Mouse (Mus musculus) ES-E14 (cell line): Measurements from ENCODE around the gene Paqr7. TPM values are rescaled to one million over a fixed set of nuclear protein-coding genes. Genes with fewer than 3 reads are reported as not detected.
A peak's percentile ranks its signal among the peaks of the same experiment; 100 is the strongest.

ENCODE experiments used
- DNase-seq: peaks from one replicate; pipeline ENCODE4 v3.0.0-alpha.2; 2013; ENCODE audit warnings: low read depth, low spot score
- H3K27ac ChIP-seq: 2 replicates; pipeline ENCODE4 v1.5.1; 2012; ENCODE audit warnings: low read depth, mild to moderate bottlenecking, low read length, moderate library complexity, mixed read lengths; ENCODE audit not compliant: poor library complexity, insufficient read depth, severe bottlenecking
- H3K36me3 ChIP-seq: 2 replicates; pipeline ENCODE4 v1.6.1; 2012; ENCODE audit warnings: mild to moderate bottlenecking, low read length, moderate library complexity, mixed read lengths; ENCODE audit not compliant: control insufficient read depth, poor library complexity, insufficient read depth, severe bottlenecking
- H3K4me1 ChIP-seq, 2 experiments: fragments of 150-350 bp in 1 of 2; sonication (generic) in 1 of 2; 2 replicates each; pipeline ENCODE4 v1.6.1; 2012; ENCODE audit warnings: low read length in 2 of 2, mild to moderate bottlenecking in 1 of 2, mixed read lengths in 1 of 2; ENCODE audit not compliant: control insufficient read depth in 2 of 2, insufficient read depth in 2 of 2, poor library complexity in 1 of 2
- H3K4me3 ChIP-seq, 2 experiments: fragments of 150-350 bp in 1 of 2; sonication (generic) in 1 of 2; 2 replicates each; pipeline ENCODE4 v1.5.1; 2012; ENCODE audit warnings: low read length in 2 of 2, low read depth in 1 of 2, mild to moderate bottlenecking in 1 of 2, mixed read lengths in 1 of 2; ENCODE audit not compliant: insufficient read depth in 1 of 2, poor library complexity in 1 of 2, severe bottlenecking in 1 of 2
- H3K9ac ChIP-seq: 2 replicates; pipeline ENCODE4 v1.6.1; 2012; ENCODE audit warnings: low read depth, mild to moderate bottlenecking, low read length, mixed read lengths; ENCODE audit not compliant: poor library complexity, insufficient read depth, severe bottlenecking
- H3K9me3 ChIP-seq: fragments of 150-350 bp; sonication (generic); 2 replicates; pipeline ENCODE4 v1.6.1; 2012; ENCODE audit warnings: low read depth, mild to moderate bottlenecking, low read length; ENCODE audit not compliant: control insufficient read depth, insufficient read depth
- CHD2 ChIP-seq: IDR thresholded peaks from 2 replicates; pipeline ENCODE4 v1.6.1; 2014; ENCODE audit warnings: mild to moderate bottlenecking, low read depth, low read length, inconsistent platforms
- HCFC1 ChIP-seq: IDR thresholded peaks from 2 replicates; pipeline ENCODE4 v1.6.1; 2012; ENCODE audit warnings: low read length, inconsistent platforms, borderline replicate concordance; ENCODE audit not compliant: insufficient read depth
- MAFK ChIP-seq: IDR thresholded peaks from 2 replicates; pipeline ENCODE4 v1.6.1; 2014; ENCODE audit warnings: mild to moderate bottlenecking, low read depth, low read length, inconsistent platforms; ENCODE audit not compliant: insufficient read depth
- ZC3H11A ChIP-seq: IDR thresholded peaks from 2 replicates; pipeline ENCODE4 v1.6.1; 2012; ENCODE audit warnings: low read depth, mild to moderate bottlenecking, inconsistent platforms, low read length, borderline replicate concordance
- ZNF384 ChIP-seq: IDR thresholded peaks from 2 replicates; pipeline ENCODE4 v1.6.1; 2012; ENCODE audit warnings: low read depth, low read length, inconsistent platforms
- in situ Hi-C, 2 experiments: fragments of 600-800 bp; cut with MboI; formaldehyde crosslinking; loops; one replicate each; pipeline ENCODE4 v1.15.1; 2025; ENCODE audit warnings: low sequenced_read_pairs in 2 of 2, inconsistent platforms in 1 of 2; ENCODE audit not compliant: unreplicated experiment in 2 of 2
- total RNA-seq: library from RNA; depleted of rRNA; stranded (reverse); fragments of 300-350 nt; gene quantifications from 2 replicates; pipeline ENCODE4 v1.2.3, GENCODE M21; 2012

Gene Paqr7
- total RNA-seq, 1 experiment = 4.8 TPM

- Histone ChIP-seq H3K9ac (no peak overlapping the region), H3K9me3 (no peaks in the 10 kb centered on the region), H3K36me3 (no peaks in the 10 kb centered on the region), H3K27ac (no peak overlapping the region), H3K4me1 (peaks cover 0 to 2% of the 10 kb centered on the region in 2 experiments; a peak in 1 of 4 replicates), H3K4me3 (no peak overlapping the region)
- in situ Hi-C loops = loop anchor here in 1 of 2 experiments (10.0 kb wide), 1 partner anchor 252 kb away; no protein-coding TSS in a partner anchor
- TF ChIP-seq CHD2 = no peak
- peak; percentile 84 for TF ChIP-seq ZC3H11A
- peak; percentile 80 for DNase-seq
Measured at GRCm38 (mm10) chr4:134543261-134543660, 46.8 kb downstream of the Paqr7 start.

- Histone ChIP-seq H3K4me3 (no peak overlapping the region), H3K4me1 (peaks cover 0 to 2% of the 10 kb centered on the region in 2 experiments; a peak in 1 of 4 replicates), H3K27ac (no peak overlapping the region), H3K9me3 (no peaks in the 10 kb centered on the region), H3K36me3 (no peaks in the 10 kb centered on the region), H3K9ac (no peak overlapping the region)
- no peak for DNase-seq
- TF ChIP-seq ZC3H11A (no peak), HCFC1 (no peak), CHD2 (no peak), ZNF384 (no peak), MAFK (no peak)
- in situ Hi-C loops = loop anchor here in 1 of 2 experiments (10.0 kb wide), 1 partner anchor 248 kb away; no protein-coding TSS in a partner anchor
Measured at GRCm38 (mm10) chr4:134546814-134547705, 50.6 kb downstream of the Paqr7 start.

- no peak overlapping the region for H3K27ac ChIP-seq
- H3K9ac ChIP-seq = no peak overlapping the region
- in situ Hi-C loops = loop anchor here in 1 of 2 experiments (10.0 kb wide), 1 partner anchor 246 kb away; no protein-coding TSS in a partner anchor
- no peak overlapping the region for H3K4me3 ChIP-seq
- TF ChIP-seq ZNF384 (no peak), HCFC1 (no peak), ZC3H11A (no peak), MAFK (no peak), CHD2 (no peak)
- H3K4me1 ChIP-seq = peaks cover 0 to 2% of the 10 kb centered on the region in 2 experiments; a peak in 1 of 4 replicates
- H3K36me3 ChIP-seq = no peaks in the 10 kb centered on the region
- no peaks in the 10 kb centered on the region for H3K9me3 ChIP-seq
- no peak for DNase-seq
Measured at GRCm38 (mm10) chr4:134548169-134548938, 51.9 kb downstream of the Paqr7 start.

- H3K9me3 ChIP-seq = no peaks in the 10 kb centered on the region
- no peak overlapping the region for H3K27ac ChIP-seq
- H3K9ac ChIP-seq = no peak overlapping the region
- no peak for TF ChIP-seq HCFC1
- no peak for TF ChIP-seq MAFK
- no peak for TF ChIP-seq CHD2
- TF ChIP-seq ZNF384 = no peak
- in situ Hi-C loops = loop anchor here in 1 of 2 experiments (10.0 kb wide), 1 partner anchor 245 kb away; no protein-coding TSS in a partner anchor
- no peak for DNase-seq
- peaks cover 0 to 2% of the 10 kb centered on the region in 2 experiments; a peak in 1 of 4 replicates for H3K4me1 ChIP-seq
- H3K4me3 ChIP-seq = no peak overlapping the region
- no peaks in the 10 kb centered on the region for H3K36me3 ChIP-seq
Measured at GRCm38 (mm10) chr4:134549899-134550298, 53.4 kb downstream of the Paqr7 start.
